Mouse (Mus musculus): Measurements from ENCODE around the gene Dtnbp1. TPM values are rescaled to one million over a fixed set of nuclear protein-coding genes. Genes with fewer than 3 reads are reported as not detected.

Dtnbp1 gene
- polyA plus RNA-seq, 3 experiments from 2014 or later: 8.1 to 10.6 (median 10.0) TPM

- no peak for ATAC-seq
Observed at GRCm38 (mm10) chr13:44903416-44903815, 98.5 kb downstream of the Dtnbp1 start.

DNA sequence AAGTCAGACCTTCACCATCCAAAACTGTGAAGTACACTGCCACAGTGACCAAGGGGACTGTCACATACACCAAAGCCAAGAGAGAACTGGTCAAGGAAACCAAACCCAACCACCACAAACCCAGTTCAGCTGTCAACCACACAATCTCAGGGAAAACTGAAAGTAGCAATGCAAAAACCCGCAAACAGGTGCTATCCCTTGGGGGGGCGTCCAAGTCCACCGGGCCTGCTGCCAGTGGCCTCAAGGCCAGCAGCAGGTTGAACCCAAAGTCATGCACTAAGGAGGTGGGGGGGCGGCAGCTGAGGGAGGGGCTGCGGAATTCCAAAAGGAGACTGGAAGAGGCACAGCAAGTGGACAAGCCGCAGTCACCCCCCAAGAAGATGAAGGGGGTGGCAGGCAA is 99.6 kb downstream of the Dtnbp1 start:
- no peak for ATAC-seq

DNA sequence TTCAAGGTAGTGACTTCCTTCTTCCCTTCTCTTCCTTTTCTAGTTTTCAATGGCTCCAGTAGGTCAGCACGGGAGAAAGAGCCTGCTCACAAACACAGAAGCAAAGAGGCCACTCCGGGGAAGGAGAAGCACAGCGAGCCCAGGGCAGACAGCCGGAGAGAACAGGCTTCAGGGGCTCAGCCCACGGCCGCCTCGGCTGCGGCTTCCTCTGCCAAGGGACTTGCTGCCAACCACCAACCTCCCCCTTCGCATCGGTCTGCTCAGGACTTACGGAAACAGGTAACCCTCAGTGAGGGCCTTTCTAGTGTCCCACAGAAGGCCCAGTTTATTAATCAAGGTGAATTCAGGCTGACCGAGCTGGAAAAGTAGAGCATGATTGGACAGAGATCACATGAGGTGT is 105.7 kb downstream of the Dtnbp1 start:
- ATAC-seq: no peak

DNA sequence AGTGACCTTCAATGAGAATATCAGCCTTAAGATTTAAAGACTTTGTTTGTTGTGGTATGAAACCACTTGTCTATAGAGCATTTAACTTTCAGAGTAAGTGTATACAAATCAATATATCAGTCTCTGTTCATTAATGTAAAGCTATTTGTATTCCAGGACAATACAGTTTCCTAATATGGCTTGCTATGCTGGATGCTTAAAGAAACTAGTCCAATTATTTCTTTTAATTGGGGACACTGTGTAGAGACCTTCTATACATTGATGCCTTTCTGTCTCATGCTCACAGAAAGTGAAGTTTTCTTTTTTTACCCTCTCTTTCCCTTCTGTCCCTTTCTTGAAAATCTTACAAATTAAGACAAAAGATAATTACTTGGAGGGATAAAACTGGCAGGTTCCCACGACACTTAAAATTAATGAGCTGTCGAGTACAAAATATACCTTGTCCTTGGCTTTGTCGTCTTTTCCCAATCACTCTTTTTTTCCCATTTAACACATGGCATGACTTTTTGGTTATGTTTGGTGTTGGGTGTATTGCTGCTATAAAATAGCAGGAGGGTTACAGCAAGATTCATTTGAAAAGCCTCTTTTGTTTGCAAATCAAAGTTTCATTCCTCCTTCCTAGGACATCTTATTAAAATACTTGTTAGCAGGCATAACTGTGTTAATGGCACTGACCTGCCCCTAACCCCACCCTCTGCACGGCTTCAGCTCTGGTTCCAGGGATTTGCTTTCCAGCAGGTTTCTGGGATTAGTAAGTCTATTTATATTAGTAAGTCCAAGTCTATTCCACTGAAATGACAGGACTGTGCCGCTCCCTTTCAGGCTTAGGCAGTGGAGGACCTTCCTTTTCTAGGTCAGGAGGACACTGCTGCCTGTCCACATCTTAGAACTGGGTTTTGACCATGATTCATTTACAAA is 109.9 kb downstream of the Dtnbp1 start:
- ATAC-seq: no peak

- no peak for ATAC-seq
Observed at GRCm38 (mm10) chr13:44890612-44891011, 111.3 kb downstream of the Dtnbp1 start.

- ATAC-seq: no peak
Observed at GRCm38 (mm10) chr13:44886221-44886620, 115.7 kb downstream of the Dtnbp1 start.

DNA sequence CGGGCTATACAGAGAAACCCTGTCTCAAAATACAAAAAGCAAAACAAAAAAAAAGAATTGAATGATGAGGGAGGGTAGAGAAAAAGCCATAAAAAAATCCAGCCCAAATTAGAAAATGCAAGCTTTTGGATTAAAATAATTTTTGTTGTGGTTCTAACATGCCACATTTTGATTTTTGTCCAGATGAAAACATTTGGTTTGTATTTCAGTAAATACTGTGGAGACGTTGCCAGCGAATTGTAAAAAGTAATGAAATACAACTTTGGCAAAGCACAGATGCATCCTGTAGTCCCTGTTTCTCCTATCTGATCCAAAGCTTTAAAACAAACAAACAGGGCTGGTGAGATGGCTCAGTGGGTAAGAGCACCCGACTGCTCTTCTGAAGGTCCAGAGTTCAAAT is 120.9 kb downstream of the Dtnbp1 start:
- no peak for ATAC-seq

- no peak for ATAC-seq
Observed at GRCm38 (mm10) chr13:44876799-44877198, 125.1 kb downstream of the Dtnbp1 start.

Other genes with a start within 250 kb of the Dtnbp1 start
- under 1 TPM in 1 of 3 experiments, not detected in 2; 0.38 TPM for gene Gm9817, start 76.5 kb upstream of the Dtnbp1 start, polyA plus RNA-seq (2017; shearing (Covaris generic))

Measured in inflammation-experienced regulatory T-cells, adult 6 months (primary cell).